Mouse (Mus musculus) testis, postnatal 14 days (tissue): ENCODE results near the gene Tex35.

Experiments
- DNase-seq: peaks from one replicate; pipeline ENCODE4 v3.0.0; 2021; ENCODE audit warnings: low spot score

The Tex35 gene

DNA sequence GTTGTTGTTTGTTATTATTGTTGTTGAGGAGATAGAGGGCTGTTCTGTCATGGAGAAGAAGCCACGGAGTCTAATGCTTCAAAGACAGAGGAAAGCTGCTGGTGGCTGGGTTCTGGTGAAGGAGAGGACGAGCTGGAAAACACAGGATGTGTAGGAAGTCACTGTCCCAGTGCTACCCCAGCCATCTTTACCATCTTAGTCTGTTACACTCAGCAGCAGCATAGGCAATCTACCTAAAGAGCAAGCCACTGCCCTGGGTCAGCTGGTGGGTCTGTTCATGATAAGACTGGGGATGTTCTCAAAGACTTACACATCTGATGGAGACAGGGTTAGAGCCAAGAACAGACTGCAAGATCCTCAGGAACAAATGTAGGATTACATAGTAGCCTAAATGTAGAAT lies 58.6 kb downstream of the Tex35 start:
- no peak for DNase-seq
